Mouse (Mus musculus): ENCODE data around the gene Il13ra2.
"Not testable (repeated sequence)": the region's sequence is repeated elsewhere in the genome, so short reads cannot be mapped to it uniquely, and the experiment has no call there.

The Il13ra2 gene

DNA sequence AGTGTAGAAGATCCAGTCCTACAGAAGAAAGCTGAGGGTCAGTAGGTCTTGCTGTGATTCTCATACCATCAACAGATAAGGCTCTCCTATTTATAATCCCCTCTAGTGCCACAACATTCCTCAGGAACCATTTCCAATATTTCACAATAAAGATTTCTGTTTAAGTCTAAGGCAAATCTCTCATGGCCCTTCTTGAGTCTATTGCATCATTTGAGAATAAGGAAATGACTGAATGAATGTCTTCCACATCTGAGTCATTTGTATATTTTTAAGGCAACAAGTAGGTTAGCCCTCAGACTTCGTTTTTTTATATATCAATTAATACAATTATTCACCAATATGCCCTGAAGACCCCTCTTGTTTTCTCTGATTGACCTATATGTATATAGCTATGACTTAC is at the start of gene Il13ra2:
Gene Il13ra2 (minus strand): TSS at position 64 of the 400 bp plus-strand sequence.
- DNase-seq (ENCODE audit: low spot score) = no peak

DNA sequence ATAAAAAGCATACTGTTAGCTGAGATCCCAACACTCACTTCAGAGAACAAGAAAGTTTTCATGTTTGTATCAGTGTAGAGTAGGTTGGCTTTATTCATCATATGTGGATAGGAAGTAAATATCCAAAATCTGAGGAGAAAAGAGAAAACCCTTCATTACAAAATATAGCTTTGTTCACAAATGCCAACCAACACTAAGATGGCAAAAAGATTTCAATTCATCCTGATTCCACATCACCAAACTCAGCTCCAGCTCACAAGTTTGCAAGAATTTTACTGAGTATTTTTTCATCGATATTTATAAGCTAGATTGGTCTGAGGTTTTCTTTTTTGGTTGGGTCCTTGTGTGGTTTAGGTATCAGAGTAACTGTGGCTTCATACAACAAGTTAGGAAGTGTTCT is 24.6 kb upstream of the Il13ra2 start, which contains the start of gene Vmn1r239-ps:
Gene Vmn1r239-ps (minus strand): TSS at position 101 of the 400 bp plus-strand sequence.
- not testable (repeated sequence) for DNase-seq (ENCODE audit: low spot score)

DNA sequence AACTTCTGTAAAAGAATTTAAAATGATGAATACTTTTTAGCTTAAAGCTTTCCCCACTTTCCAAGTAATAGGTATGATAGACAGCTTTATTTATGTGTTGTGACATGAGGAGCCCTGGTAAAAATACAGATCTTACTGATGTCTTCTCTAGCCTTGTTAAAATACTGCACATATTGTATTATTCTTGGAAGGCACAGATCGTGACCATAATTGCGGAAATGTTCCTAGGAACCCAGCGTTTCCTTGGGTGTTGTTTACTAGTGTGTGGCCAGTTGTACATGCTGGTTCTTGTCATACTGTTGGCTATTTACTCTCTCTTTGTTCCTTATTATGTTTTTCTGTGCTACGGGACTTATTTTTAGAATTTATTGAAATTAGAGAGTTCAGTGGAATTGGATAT is 14.4 kb upstream of the Il13ra2 start:
- DNase-seq (ENCODE audit: low spot score) = no peak

DNA sequence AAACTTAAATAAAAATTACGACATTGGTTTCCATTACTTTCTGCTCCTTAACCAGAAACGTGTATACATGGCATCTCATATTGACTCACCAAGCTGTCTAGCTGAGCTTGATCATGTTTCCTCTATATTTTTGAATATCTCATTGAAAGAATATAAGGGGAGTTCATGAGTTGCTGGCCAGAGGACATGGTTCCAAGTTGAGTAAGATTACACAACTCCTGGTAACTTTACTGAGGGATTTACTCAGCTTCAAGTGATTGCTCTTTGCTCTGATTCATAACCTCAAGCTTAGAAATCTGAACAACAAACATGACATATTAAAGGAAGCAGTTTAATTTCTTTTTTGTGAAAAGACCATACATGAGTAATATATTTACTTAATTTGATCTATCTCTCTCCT is 6.4 kb upstream of the Il13ra2 start:
- no peak for DNase-seq (ENCODE audit: low spot score)

DNA sequence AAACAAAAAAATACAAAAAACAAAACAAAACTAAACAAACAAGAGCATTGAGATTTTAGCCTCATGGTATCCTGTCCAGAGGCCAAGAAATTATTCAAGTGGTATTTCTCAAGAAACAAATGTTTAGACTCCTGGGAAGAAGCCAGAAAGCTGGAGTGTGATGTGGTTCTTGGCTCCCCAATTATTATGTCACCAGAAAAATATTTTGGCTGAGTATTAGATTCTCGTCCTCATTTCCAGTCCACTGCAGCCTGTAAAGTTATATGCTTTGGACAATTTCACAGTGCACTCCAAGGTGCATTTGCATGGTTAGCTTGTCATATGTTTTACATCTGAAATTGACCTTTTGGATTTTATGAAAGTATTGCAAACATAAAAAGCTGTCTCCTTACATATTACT is 761 bp upstream of the Il13ra2 start:
- no peak for DNase-seq (ENCODE audit: low spot score)

DNA sequence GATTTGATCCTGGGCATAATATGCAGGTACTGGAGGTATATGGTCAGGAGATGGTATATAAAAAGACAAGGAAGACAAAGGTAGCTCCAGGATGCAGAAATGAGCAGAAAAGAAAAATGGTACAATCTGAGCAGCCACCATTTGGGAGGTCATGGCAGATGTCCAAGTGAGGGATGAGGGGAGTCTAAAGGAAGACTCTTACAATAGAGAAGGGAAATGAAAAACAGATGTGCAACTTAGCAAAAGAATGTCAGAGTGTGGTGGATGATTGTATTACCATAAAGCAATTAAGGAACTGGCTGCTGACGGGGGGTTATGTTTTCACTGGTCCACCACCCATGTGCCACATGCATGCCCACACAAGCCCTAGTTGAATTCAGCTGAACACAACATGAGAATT is 35.5 kb downstream of the Il13ra2 start:
- no peak for DNase-seq (ENCODE audit: low spot score)

DNA sequence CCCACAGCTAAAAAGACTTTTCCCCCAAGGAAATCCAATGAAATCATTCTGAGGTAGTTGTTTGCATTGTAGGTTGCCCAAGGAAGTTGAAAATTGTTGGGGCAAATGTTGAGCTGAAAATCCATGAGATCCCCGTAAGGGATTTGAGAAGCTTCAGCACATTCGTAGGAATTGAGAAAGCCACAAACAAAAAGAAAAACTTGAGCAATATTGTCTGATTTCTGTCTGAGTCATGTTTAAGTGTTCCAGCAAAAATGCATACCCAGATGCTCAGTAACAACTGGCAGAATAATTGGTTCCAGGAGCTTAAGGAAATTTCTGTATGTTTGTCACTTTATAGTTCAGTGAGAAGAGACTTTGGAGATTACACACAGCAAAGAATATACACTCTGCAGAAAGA is 79.8 kb downstream of the Il13ra2 start:
- no peak for DNase-seq (ENCODE audit: low spot score)

Data from spleen, adult 12 weeks (tissue).